Mouse (Mus musculus): ENCODE measurements around the gene Msl2.

- TF ChIP-seq CTCF (IDR thresholded peaks at IDR 0.05; ENCODE audit: low read depth) (no peak), EP300 (optimal IDR thresholded peaks at IDR 0.05) (no peak)
Observed at GRCm38 (mm10) chr9:101061035-101061434, 12.9 kb upstream of the Msl2 start.
